Mouse (Mus musculus): ENCODE data around the gene Hist2h2be. TPM values are rescaled to one million over a fixed set of nuclear protein-coding genes. Genes with fewer than 3 reads are reported as not detected.
A peak's percentile ranks its signal among the peaks of the same experiment; 100 is the strongest.

Gene Hist2h2be
- total and polyA plus RNA-seq, 2 experiments from 2014 or later = 6.4 to 13.2 TPM

DNA sequence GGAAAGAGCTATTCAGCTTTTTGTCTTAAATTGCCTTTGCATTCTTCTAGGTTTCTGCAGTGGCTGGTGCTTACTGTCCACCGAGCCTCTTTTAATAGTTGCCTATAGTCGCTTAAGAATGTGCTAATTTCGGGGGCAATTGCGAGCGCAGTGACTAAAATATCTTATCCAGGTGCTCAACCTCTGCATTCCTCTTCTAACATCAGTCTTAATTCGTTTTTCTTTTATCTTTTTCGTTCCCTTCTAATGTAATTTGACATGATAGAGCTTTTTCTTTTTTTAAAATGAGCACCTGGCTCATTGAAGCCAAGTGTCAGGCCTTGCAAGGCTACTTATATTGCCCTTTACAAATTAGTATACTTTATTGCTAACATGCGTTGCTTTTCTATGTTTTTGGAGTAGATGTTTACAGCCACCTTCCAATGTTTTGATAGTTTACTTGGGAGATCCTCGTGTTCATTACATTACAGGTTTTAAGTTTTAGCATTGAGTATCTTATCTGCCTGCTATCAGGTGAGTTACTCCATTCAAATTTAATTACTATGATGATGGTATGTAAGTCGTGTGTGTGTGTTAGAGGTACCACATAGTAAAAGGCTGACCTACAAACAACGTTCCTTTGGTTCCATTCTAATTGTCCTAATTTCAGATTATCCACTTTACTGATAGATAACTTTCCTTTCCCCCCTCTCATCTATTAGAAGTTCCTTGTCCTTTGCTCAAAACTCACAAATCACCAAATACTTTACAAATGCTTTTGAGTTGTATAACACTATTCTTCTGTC lies 26.6 kb downstream of the Hist2h2be start:
- Histone ChIP-seq H3K4me1 (ENCODE audit: control insufficient read depth, insufficient read depth) (peaks cover 38% of the 10 kb centered on the region), H3K4me3 (ENCODE audit: low read depth, low read length) (peak overlapping the region; percentile 44), H3K27ac (ENCODE audit: low read depth) (peak overlapping the region; percentile 38; the same call in 1 of the 2 replicates), H3K9me3 (replicated peaks; ENCODE audit: control insufficient read depth, low read length) (no peaks in the 10 kb centered on the region), H3K9ac (replicated peaks; ENCODE audit: low read depth, low read length) (peak overlapping the region; percentile 64), H3K27me3 (ENCODE audit: control insufficient read depth, insufficient read depth, low read length) (no peaks in the 10 kb centered on the region), H3K4me2 (ENCODE audit: low read depth, low read length) (peak overlapping the region; percentile 59), H3K36me3 (replicated peaks; ENCODE audit: control insufficient read depth, insufficient read depth, low read length) (no peaks in the 10 kb centered on the region)
- TF ChIP-seq EP300 (IDR thresholded peaks at IDR 0.05; ENCODE audit: low read depth) (no peak), CTCF (IDR thresholded peaks at IDR 0.05; ENCODE audit: low read depth) (no peak)
- DNase-seq (ENCODE audit: low spot score) (no peak), ATAC-seq (ENCODE audit: insufficient read depth, low read depth) (no peak)
- WGBS = 9% methylated on average over 11 of the region's 11 CpGs

- H3K4me2 ChIP-seq (ENCODE audit: low read depth, low read length) = peak overlapping the region; percentile 59
- no peak overlapping the region for H3K9ac ChIP-seq (replicated peaks; ENCODE audit: low read depth, low read length)
- H3K9me3 ChIP-seq (replicated peaks; ENCODE audit: control insufficient read depth, low read length) = no peaks in the 10 kb centered on the region
- H3K4me3 ChIP-seq (ENCODE audit: low read depth, low read length) = peak overlapping the region; percentile 44
- H3K27me3 ChIP-seq (ENCODE audit: control insufficient read depth, insufficient read depth, low read length) = no peaks in the 10 kb centered on the region
- no peak for TF ChIP-seq EP300 (IDR thresholded peaks at IDR 0.05; ENCODE audit: low read depth)
- TF ChIP-seq CTCF (IDR thresholded peaks at IDR 0.05; ENCODE audit: low read depth) = no peak
- no peak for ATAC-seq (ENCODE audit: insufficient read depth, low read depth)
- WGBS = 53% methylated on average over 6 of the region's 6 CpGs
- peaks cover 38% of the 10 kb centered on the region for H3K4me1 ChIP-seq (ENCODE audit: control insufficient read depth, insufficient read depth)
- peak overlapping the region; percentile 22; the same call in 1 of the 2 replicates for H3K27ac ChIP-seq (ENCODE audit: low read depth)
- no peak for DNase-seq (ENCODE audit: low spot score)
- no peaks in the 10 kb centered on the region for H3K36me3 ChIP-seq (replicated peaks; ENCODE audit: control insufficient read depth, insufficient read depth, low read length)
Observed at GRCm38 (mm10) chr3:96248141-96249033, 27.5 kb downstream of the Hist2h2be start.

- H3K36me3 ChIP-seq (replicated peaks; ENCODE audit: control insufficient read depth, insufficient read depth, low read length) = no peaks in the 10 kb centered on the region
- H3K4me3 ChIP-seq (ENCODE audit: low read depth, low read length) = no peak overlapping the region; the same call in 1 of the 2 replicates
- H3K27ac ChIP-seq (ENCODE audit: low read depth) = peak overlapping the region; percentile 22; the same call in 1 of the 2 replicates
- peak overlapping the region; percentile 59; the same call in 1 of the 2 replicates for H3K4me2 ChIP-seq (ENCODE audit: low read depth, low read length)
- no peak overlapping the region for H3K9ac ChIP-seq (replicated peaks; ENCODE audit: low read depth, low read length)
- no peaks in the 10 kb centered on the region for H3K9me3 ChIP-seq (replicated peaks; ENCODE audit: control insufficient read depth, low read length)
- DNase-seq (ENCODE audit: low spot score) (no peak), ATAC-seq (ENCODE audit: insufficient read depth, low read depth) (no peak)
- H3K4me1 ChIP-seq (ENCODE audit: control insufficient read depth, insufficient read depth) = peaks cover 32% of the 10 kb centered on the region
- TF ChIP-seq CTCF (IDR thresholded peaks at IDR 0.05; ENCODE audit: low read depth) = no peak
- TF ChIP-seq EP300 (IDR thresholded peaks at IDR 0.05; ENCODE audit: low read depth) = no peak
- 51% methylated on average over 4 of the region's 4 CpGs for WGBS
- no peaks in the 10 kb centered on the region for H3K27me3 ChIP-seq (ENCODE audit: control insufficient read depth, insufficient read depth, low read length)
Observed at GRCm38 (mm10) chr3:96249034-96249345, 28.1 kb downstream of the Hist2h2be start.

- Histone ChIP-seq H3K27me3 (ENCODE audit: control insufficient read depth, insufficient read depth, low read length) (no peaks in the 10 kb centered on the region), H3K9me3 (replicated peaks; ENCODE audit: control insufficient read depth, low read length) (no peaks in the 10 kb centered on the region), H3K27ac (ENCODE audit: low read depth) (no peak overlapping the region), H3K4me1 (ENCODE audit: control insufficient read depth, insufficient read depth) (peaks cover 25% of the 10 kb centered on the region; the same call in 1 of the 2 replicates), H3K4me2 (ENCODE audit: low read depth, low read length) (no peak overlapping the region), H3K36me3 (replicated peaks; ENCODE audit: control insufficient read depth, insufficient read depth, low read length) (no peaks in the 10 kb centered on the region), H3K9ac (replicated peaks; ENCODE audit: low read depth, low read length) (no peak overlapping the region), H3K4me3 (ENCODE audit: low read depth, low read length) (no peak overlapping the region)
- ATAC-seq (ENCODE audit: insufficient read depth, low read depth) (no peak), DNase-seq (ENCODE audit: low spot score) (no peak)
- TF ChIP-seq EP300 (IDR thresholded peaks at IDR 0.05; ENCODE audit: low read depth) = no peak
- no peak for TF ChIP-seq CTCF (IDR thresholded peaks at IDR 0.05; ENCODE audit: low read depth)
- 75% methylated on average over 3 of the region's 3 CpGs for WGBS
Observed at GRCm38 (mm10) chr3:96250890-96251289, 30.0 kb downstream of the Hist2h2be start.

DNA sequence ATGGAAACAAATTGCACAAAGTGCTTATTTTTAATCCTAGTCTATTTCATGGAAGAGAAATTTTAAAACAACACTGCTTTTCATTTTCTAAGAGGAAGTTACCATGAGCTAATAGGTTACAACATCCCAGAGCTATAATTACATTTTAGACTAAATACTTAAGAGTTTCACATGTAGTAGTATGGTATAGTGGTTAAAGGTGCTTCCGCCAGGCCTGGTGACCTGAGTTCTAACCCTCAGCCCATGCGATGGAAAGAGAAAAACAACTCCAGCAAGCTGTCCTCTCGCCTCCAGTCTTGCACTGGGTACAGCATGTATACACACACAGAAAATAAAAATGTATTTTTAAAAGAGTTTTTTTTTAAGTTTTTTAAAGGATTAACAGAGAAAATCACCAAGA lies 30.9 kb downstream of the Hist2h2be start:
- DNase-seq (ENCODE audit: low spot score) = no peak
- no peak overlapping the region for H3K4me2 ChIP-seq (ENCODE audit: low read depth, low read length)
- H3K27ac ChIP-seq (ENCODE audit: low read depth) = no peak overlapping the region
- no peaks in the 10 kb centered on the region for H3K27me3 ChIP-seq (ENCODE audit: control insufficient read depth, insufficient read depth, low read length)
- H3K4me1 ChIP-seq (ENCODE audit: control insufficient read depth, insufficient read depth) = peaks cover 31% of the 10 kb centered on the region; the same call in 1 of the 2 replicates
- no peak for ATAC-seq (ENCODE audit: insufficient read depth, low read depth)
- H3K4me3 ChIP-seq (ENCODE audit: low read depth, low read length) = no peak overlapping the region
- H3K9me3 ChIP-seq (replicated peaks; ENCODE audit: control insufficient read depth, low read length) = no peaks in the 10 kb centered on the region
- no peak for TF ChIP-seq CTCF (IDR thresholded peaks at IDR 0.05; ENCODE audit: low read depth)
- TF ChIP-seq EP300 (IDR thresholded peaks at IDR 0.05; ENCODE audit: low read depth) = no peak
- 92% methylated on average over 3 of the region's 3 CpGs for WGBS
- H3K9ac ChIP-seq (replicated peaks; ENCODE audit: low read depth, low read length) = no peak overlapping the region
- no peaks in the 10 kb centered on the region for H3K36me3 ChIP-seq (replicated peaks; ENCODE audit: control insufficient read depth, insufficient read depth, low read length)
